Mouse (Mus musculus) limb, embryonic 14.5 days (tissue): ENCODE data around the gene Bloc1s4. TPM values are rescaled to one million over a fixed set of nuclear protein-coding genes. Genes with fewer than 3 reads are reported as not detected.

Experiments used
- ATAC-seq: fragments of 200-750 bp; cut with Nextera tagmentation; 2 replicates; pipeline ENCODE4 v1.8.0; 2017; ENCODE audit warnings: low read depth, moderate number of reproducible peaks, moderate TSS enrichment; ENCODE audit not compliant: low FRiP score
- DNase-seq: peaks from one replicate; pipeline ENCODE4 v3.0.0-alpha.2; 2015; ENCODE audit warnings: low spot score
- H3K27ac ChIP-seq: fragments of 300-500 bp; sonication (generic); replicated peaks from 2 replicates; pipeline ENCODE4 v1.5.1; 2014; ENCODE audit warnings: low read depth, mild to moderate bottlenecking, low read length, moderate library complexity, mixed read lengths
- H3K27me3 ChIP-seq: fragments of 300-500 bp; sonication (generic); 2 replicates; pipeline ENCODE4 v1.6.1; 2014; ENCODE audit warnings: low read length, mixed read lengths; ENCODE audit not compliant: control insufficient read depth, insufficient read depth
- H3K36me3 ChIP-seq: fragments of 300-500 bp; sonication (generic); 2 replicates; pipeline ENCODE4 v1.6.1; 2014; ENCODE audit warnings: mild to moderate bottlenecking, low read length, moderate library complexity, mixed read lengths; ENCODE audit not compliant: control insufficient read depth, insufficient read depth
- H3K4me1 ChIP-seq: fragments of 300-500 bp; sonication (generic); 2 replicates; pipeline ENCODE4 v1.6.1; 2014; ENCODE audit warnings: antibody characterized with exemption, low read length, mixed read lengths; ENCODE audit not compliant: control insufficient read depth, insufficient read depth
- H3K4me2 ChIP-seq: fragments of 300-500 bp; sonication (generic); replicated peaks from 2 replicates; pipeline ENCODE4 v1.6.1; 2014; ENCODE audit warnings: low read depth, mild to moderate bottlenecking, low read length, moderate library complexity; ENCODE audit not compliant: severe bottlenecking
- H3K4me3 ChIP-seq: fragments of 300-500 bp; sonication (generic); replicated peaks from 2 replicates; pipeline ENCODE4 v1.5.1; 2014; ENCODE audit warnings: low read length
- H3K9ac ChIP-seq: fragments of 300-500 bp; sonication (generic); 2 replicates; pipeline ENCODE4 v1.6.1; 2014; ENCODE audit warnings: mild to moderate bottlenecking, low read depth, low read length, moderate library complexity; ENCODE audit not compliant: severe bottlenecking
- H3K9me3 ChIP-seq: fragments of 300-500 bp; sonication (generic); 2 replicates; pipeline ENCODE4 v1.6.1; 2016; ENCODE audit warnings: low read length; ENCODE audit not compliant: control insufficient read depth
- POLR2A ChIP-seq: fragments of 200-500 bp; IDR thresholded peaks from 2 replicates; pipeline ENCODE4 v1.8.0; 2012; ENCODE audit warnings: inconsistent platforms, mild to moderate bottlenecking, moderate library complexity, borderline replicate concordance; ENCODE audit not compliant: insufficient read depth, insufficient read length; ENCODE audit errors: extremely low read depth
- WGBS: fragments of 180-500 bp; shearing (Covaris S2); extraction: QIAGEN DNeasy Blood & Tissue Kit; methylation state at CpG from one replicate; pipeline ENCODE4 v1.1.7; 2014; 5-methylcytosine and 5-hydroxymethylcytosine counted together
- polyA plus RNA-seq, 2 experiments: library from polyadenylated mRNA; depleted of rRNA in 1 of 2; stranded (reverse) in 1 of 2; unstranded in 1 of 2; fragments of >200 nt; fragmentation: Nextera tagmentation in 1 of 2; extraction: Ambion mirVana in 1 of 2; gene quantifications; 2 replicates each; pipeline versions ENCODE4 v1.2.1 to v1.2.3; 2012 to 2014

Bloc1s4 gene
- polyA plus RNA-seq, 2 experiments = 25.8 to 27.1 TPM

DNA sequence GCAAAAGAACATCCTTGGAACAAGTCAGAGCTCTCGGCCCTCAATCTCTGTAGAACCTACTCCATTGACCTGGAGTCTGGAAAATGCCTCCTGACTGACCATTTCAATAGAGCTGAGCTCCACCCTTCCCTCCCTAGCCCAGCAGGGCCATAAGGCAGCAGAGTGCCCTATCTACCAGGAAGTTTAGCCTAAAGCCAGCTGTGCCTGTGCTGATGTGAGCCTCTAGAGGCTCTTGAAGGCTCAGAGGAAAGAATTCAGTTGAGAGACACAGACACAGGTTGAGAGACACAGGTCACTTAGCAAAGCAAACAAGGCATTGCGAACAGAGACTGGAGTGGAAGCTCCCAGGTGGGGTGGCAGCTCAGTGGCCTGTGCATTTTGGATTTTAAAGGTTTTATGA is 26.9 kb upstream of the Bloc1s4 start:
- WGBS = 83% methylated on average over 2 of the region's 2 CpGs
- Histone ChIP-seq H3K9ac (no peak overlapping the region), H3K4me1 (no peaks in the 10 kb centered on the region), H3K27ac (no peak overlapping the region), H3K9me3 (peaks cover 4% of the 10 kb centered on the region; the same call in 1 of the 2 replicates), H3K4me3 (no peak overlapping the region), H3K27me3 (no peaks in the 10 kb centered on the region), H3K4me2 (no peak overlapping the region), H3K36me3 (no peaks in the 10 kb centered on the region)
- ATAC-seq = no peak
- no peak for TF ChIP-seq POLR2A
- DNase-seq = no peak

DNA sequence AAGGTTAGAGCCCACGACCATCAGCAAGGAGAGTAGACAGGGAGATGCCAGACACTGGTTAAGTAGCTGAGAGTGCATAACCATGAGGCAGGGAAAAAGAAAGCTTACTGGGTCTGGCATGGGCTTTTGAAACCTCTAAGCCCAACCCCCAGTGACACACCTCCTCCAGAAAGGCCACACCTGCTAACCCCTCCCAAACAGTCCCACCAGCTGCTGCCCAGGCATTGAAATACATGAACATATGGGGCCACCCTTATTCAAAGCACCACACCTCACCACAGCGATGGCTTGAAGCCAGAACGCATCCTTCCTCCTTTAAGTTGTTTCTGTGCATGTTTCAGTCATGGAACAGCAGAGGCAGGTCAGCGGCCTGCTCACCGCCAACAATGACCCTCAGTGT is 24.1 kb upstream of the Bloc1s4 start:
- no peak overlapping the region for H3K27ac ChIP-seq
- ATAC-seq = no peak
- WGBS = 77% methylated on average over 5 of the region's 5 CpGs
- H3K4me3 ChIP-seq = no peak overlapping the region
- no peak overlapping the region for H3K4me2 ChIP-seq
- no peak for DNase-seq
- no peak overlapping the region for H3K9ac ChIP-seq
- H3K36me3 ChIP-seq = no peaks in the 10 kb centered on the region
- no peaks in the 10 kb centered on the region for H3K9me3 ChIP-seq
- TF ChIP-seq POLR2A = no peak
- H3K27me3 ChIP-seq = no peaks in the 10 kb centered on the region
- H3K4me1 ChIP-seq = no peaks in the 10 kb centered on the region

DNA sequence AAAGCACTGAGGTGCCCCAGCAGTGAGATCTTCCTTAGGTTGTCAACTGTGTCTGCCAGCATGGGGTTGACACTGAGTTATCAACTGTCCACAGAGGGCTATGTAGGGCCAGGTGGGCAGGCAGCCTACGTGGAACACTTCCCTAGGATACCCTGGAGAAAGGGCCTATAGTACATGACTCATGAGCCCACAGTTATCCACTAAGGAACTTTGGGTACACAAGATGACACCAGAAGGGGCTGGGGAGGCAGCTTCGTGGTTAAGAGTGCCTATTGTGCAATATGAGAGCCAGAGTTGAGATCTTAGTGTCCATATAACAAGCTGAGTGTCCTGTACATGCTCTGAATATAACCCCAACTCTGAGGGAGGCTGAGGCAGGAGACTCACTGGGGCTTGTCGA is 21.2 kb upstream of the Bloc1s4 start:
- DNase-seq (no peak), ATAC-seq (no peak)
- Histone ChIP-seq H3K36me3 (no peaks in the 10 kb centered on the region), H3K27ac (no peak overlapping the region), H3K4me1 (no peaks in the 10 kb centered on the region), H3K9me3 (no peaks in the 10 kb centered on the region), H3K4me3 (no peak overlapping the region), H3K9ac (no peak overlapping the region), H3K27me3 (no peaks in the 10 kb centered on the region), H3K4me2 (no peak overlapping the region)
- WGBS = 41% methylated on average over 3 of the region's 3 CpGs
- TF ChIP-seq POLR2A = no peak

DNA sequence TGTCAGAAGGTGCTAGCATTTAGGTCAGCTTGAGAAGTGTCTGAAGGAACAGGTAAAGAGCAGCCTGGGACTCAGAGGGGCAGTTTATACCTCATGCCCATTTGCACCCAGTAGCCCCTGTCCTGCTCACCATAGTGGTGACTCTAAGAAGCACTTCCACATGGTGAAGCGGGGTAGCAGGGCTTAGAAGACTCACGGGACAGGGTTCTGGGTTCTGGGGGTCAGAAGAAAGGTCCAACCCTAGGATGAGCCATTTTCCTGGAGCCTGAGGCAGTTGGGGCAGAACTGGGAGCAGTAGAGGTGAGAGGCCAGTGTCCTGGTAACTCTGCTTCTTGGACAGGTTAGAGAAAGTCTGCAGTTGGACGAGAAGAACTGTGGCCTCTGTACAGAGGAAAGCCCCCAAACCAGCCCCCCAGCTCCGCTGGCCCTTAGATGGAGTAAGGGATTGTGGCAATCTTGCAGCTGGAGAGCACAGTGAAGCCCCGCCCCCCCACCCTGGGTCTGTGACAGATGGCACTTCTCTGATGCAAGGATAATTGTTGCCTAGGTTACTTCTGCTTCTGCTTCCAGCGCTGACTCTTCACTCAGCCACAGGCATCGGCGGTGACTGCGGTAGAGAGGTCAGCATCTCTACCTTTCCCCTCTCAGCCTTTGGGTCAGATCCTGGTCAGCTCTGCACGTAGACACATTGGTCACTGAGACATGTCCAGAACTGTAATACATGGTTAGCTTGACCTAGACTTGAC is 18.7 kb upstream of the Bloc1s4 start:
- H3K36me3 ChIP-seq = no peaks in the 10 kb centered on the region
- WGBS = 26% methylated on average over 8 of the region's 10 CpGs
- H3K4me1 ChIP-seq = peaks cover 13% of the 10 kb centered on the region
- H3K9me3 ChIP-seq = no peaks in the 10 kb centered on the region
- no peak overlapping the region for H3K27ac ChIP-seq
- no peak for TF ChIP-seq POLR2A
- no peak overlapping the region for H3K9ac ChIP-seq
- no peak overlapping the region for H3K4me3 ChIP-seq
- DNase-seq = no peak
- no peak overlapping the region for H3K4me2 ChIP-seq
- H3K27me3 ChIP-seq = no peaks in the 10 kb centered on the region
- ATAC-seq = no peak

DNA sequence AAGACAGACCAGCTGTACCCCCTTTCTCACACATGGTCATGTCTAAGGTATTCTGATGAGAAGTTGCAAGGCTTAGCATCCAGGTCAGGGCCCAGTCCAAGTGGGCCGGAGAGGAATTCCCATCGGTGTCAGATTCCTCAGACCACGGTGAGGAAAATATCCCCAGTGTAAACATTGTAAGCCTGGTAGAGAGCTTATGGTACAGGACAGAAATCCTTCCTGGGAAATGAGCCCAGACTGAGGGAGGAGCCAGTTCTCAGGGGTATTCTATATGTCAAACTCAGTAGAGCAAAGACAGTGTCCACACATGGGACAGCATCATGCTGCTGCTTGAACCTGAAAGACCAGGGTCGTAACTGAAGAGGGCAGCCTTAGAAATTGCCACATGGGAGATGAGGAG is 11.4 kb upstream of the Bloc1s4 start:
- 65% methylated on average over 4 of the region's 4 CpGs for WGBS
- Histone ChIP-seq H3K9ac (no peak overlapping the region), H3K27me3 (no peaks in the 10 kb centered on the region), H3K4me3 (no peak overlapping the region), H3K9me3 (no peaks in the 10 kb centered on the region), H3K36me3 (no peaks in the 10 kb centered on the region), H3K4me2 (no peak overlapping the region), H3K4me1 (peaks cover 13% of the 10 kb centered on the region), H3K27ac (no peak overlapping the region)
- ATAC-seq (0 out of 2 replicates have a peak, but pooled peaks have one; percentile 14), DNase-seq (no peak)
- TF ChIP-seq POLR2A = no peak
